Mouse (Mus musculus) limb, embryonic 11.5 days (tissue): ENCODE measurements around the gene Inafm2. TPM values are rescaled to one million over a fixed set of nuclear protein-coding genes. Genes with fewer than 3 reads are reported as not detected.

Source experiments
- ATAC-seq: fragments of 200-750 bp; cut with Nextera tagmentation; 2 replicates; pipeline ENCODE4 v1.8.0; 2017; ENCODE audit warnings: low read depth; ENCODE audit not compliant: insufficient number of reproducible peaks, low FRiP score, low TSS enrichment
- DNase-seq: peaks from one replicate; pipeline ENCODE4 v3.0.0-alpha.2; 2015; ENCODE audit warnings: low spot score
- H3K27ac ChIP-seq: fragments of 300-500 bp; sonication (generic); replicated peaks from 2 replicates; pipeline ENCODE4 v1.5.1; 2014; ENCODE audit warnings: low read depth, mild to moderate bottlenecking, low read length
- H3K27me3 ChIP-seq: fragments of 300-500 bp; sonication (generic); 2 replicates; pipeline ENCODE4 v1.6.1; 2014; ENCODE audit warnings: mild to moderate bottlenecking, low read length, mixed read lengths; ENCODE audit not compliant: control insufficient read depth, insufficient read depth
- H3K36me3 ChIP-seq: fragments of 300-500 bp; sonication (generic); 2 replicates; pipeline ENCODE4 v1.6.1; 2014; ENCODE audit warnings: mild to moderate bottlenecking, low read length, moderate library complexity, mixed read lengths; ENCODE audit not compliant: control insufficient read depth, insufficient read depth
- H3K4me1 ChIP-seq: fragments of 300-500 bp; sonication (generic); 2 replicates; pipeline ENCODE4 v1.6.1; 2014; ENCODE audit warnings: low read length, mixed read lengths; ENCODE audit not compliant: control insufficient read depth, insufficient read depth
- H3K4me2 ChIP-seq: fragments of 300-500 bp; sonication (generic); 2 replicates; pipeline ENCODE4 v1.6.1; 2014; ENCODE audit warnings: low read depth, mild to moderate bottlenecking, moderate library complexity; ENCODE audit not compliant: severe bottlenecking
- H3K4me3 ChIP-seq: fragments of 300-500 bp; sonication (generic); 2 replicates; pipeline ENCODE4 v1.5.1; 2014; ENCODE audit warnings: low read depth, low read length
- H3K9ac ChIP-seq: fragments of 300-500 bp; sonication (generic); 2 replicates; pipeline ENCODE4 v1.6.1; 2014; ENCODE audit warnings: mild to moderate bottlenecking, low read length
- H3K9me3 ChIP-seq: fragments of 300-500 bp; sonication (generic); 2 replicates; pipeline ENCODE4 v1.6.1; 2016; ENCODE audit warnings: low read length; ENCODE audit not compliant: control insufficient read depth
- WGBS: fragments of 180-500 bp; shearing (Covaris S2); extraction: QIAGEN DNeasy Blood & Tissue Kit; methylation state at CpG from one replicate; pipeline ENCODE4 v1.1.7; 2014; 5-methylcytosine and 5-hydroxymethylcytosine counted together
- polyA plus RNA-seq: library from polyadenylated mRNA; unstranded; fragments of >200 nt; fragmentation: Nextera tagmentation; extraction: Ambion mirVana; gene quantifications from 2 replicates; pipeline ENCODE4 v1.2.1, GENCODE M21; 2014

The Inafm2 gene
- polyA plus RNA-seq, 1 experiment from 2014 or later: 26.9 TPM

GRCm38 (mm10) chr2:118716677-118717076 is 28.9 kb upstream of the Inafm2 start:
- Histone ChIP-seq H3K36me3 (no peaks in the 10 kb centered on the region), H3K27me3 (peaks cover 13% of the 10 kb centered on the region), H3K27ac (no peak overlapping the region), H3K4me1 (peaks cover 1% of the 10 kb centered on the region), H3K4me2 (no peak overlapping the region), H3K9me3 (no peaks in the 10 kb centered on the region), H3K9ac (no peak overlapping the region), H3K4me3 (no peak overlapping the region)
- ATAC-seq (no peak), DNase-seq (no peak)
- WGBS: 84% methylated on average over 5 of the region's 5 CpGs

GRCm38 (mm10) chr2:118723693-118724486 is 21.7 kb upstream of the Inafm2 start:
- Histone ChIP-seq H3K27ac (no peak overlapping the region), H3K9ac (no peak overlapping the region), H3K27me3 (no peaks in the 10 kb centered on the region), H3K36me3 (no peaks in the 10 kb centered on the region), H3K4me1 (peaks cover 10% of the 10 kb centered on the region), H3K4me2 (no peak overlapping the region), H3K4me3 (no peak overlapping the region), H3K9me3 (no peaks in the 10 kb centered on the region)
- no peak for ATAC-seq
- DNase-seq: no peak
- 82% methylated on average over 15 of the region's 15 CpGs for WGBS

DNA sequence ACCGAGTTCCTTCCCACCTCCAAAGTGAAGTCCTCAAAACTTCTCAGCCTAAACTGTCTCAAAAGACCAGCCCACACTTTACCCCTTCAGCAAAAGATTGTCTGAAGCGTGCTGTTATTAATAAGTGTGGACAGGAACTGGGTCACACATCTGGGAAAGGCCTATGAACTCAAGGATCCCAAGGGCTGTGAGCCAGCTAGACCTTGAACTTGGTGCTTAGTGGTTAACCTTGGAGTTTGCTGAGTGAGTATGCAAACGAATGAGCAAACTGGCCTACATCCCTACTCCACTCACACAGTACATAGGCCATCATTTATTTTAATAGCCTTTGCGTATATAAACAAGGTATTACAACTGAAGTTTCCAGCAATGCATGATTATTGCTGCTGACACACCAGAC is 20.0 kb upstream of the Inafm2 start:
- no peaks in the 10 kb centered on the region for H3K27me3 ChIP-seq
- 86% methylated on average over 4 of the region's 4 CpGs for WGBS
- DNase-seq (no peak), ATAC-seq (no peak)
- no peak overlapping the region for H3K27ac ChIP-seq
- H3K9me3 ChIP-seq: no peaks in the 10 kb centered on the region
- no peak overlapping the region for H3K4me2 ChIP-seq
- peaks cover 11% of the 10 kb centered on the region for H3K4me1 ChIP-seq
- no peak overlapping the region for H3K9ac ChIP-seq
- H3K4me3 ChIP-seq: no peak overlapping the region
- no peaks in the 10 kb centered on the region for H3K36me3 ChIP-seq

DNA sequence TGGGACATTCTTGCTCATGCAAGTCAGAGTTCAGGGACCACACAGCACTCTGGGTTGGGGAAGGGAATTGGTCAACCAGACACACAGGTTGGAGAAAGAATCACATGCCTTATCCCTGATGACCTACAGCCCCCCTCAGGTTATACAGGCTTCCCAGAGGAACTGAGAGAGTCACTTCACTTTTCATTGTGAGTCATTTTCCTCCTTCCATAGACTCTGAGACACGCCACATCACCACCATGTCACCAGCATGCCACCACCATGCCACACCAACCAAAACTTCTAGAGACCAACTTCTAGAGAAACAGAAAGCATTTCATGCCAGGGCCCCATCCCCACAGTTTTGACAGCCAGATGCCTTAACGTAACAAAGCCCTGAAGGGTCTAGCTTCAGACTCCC is 18.7 kb upstream of the Inafm2 start:
- Histone ChIP-seq H3K9me3 (no peaks in the 10 kb centered on the region), H3K27ac (no peak overlapping the region), H3K4me3 (no peak overlapping the region), H3K27me3 (peaks cover 6% of the 10 kb centered on the region; the same call in 1 of the 2 replicates), H3K4me2 (no peak overlapping the region), H3K4me1 (peaks cover 11% of the 10 kb centered on the region), H3K9ac (no peak overlapping the region), H3K36me3 (no peaks in the 10 kb centered on the region)
- ATAC-seq: no peak
- DNase-seq: no peak
- WGBS: 80% methylated on average over 2 of the region's 2 CpGs

- WGBS: 17% methylated on average over 9 of the region's 9 CpGs
- Histone ChIP-seq H3K4me3 (no peak overlapping the region), H3K9ac (no peak overlapping the region), H3K9me3 (no peaks in the 10 kb centered on the region), H3K4me1 (peaks cover 11% of the 10 kb centered on the region), H3K27ac (no peak overlapping the region), H3K4me2 (no peak overlapping the region), H3K36me3 (no peaks in the 10 kb centered on the region), H3K27me3 (peaks cover 6% of the 10 kb centered on the region; the same call in 1 of the 2 replicates)
- no peak for ATAC-seq
- no peak for DNase-seq
Measured at GRCm38 (mm10) chr2:118727911-118728310, 17.6 kb upstream of the Inafm2 start.

- Histone ChIP-seq H3K36me3 (no peaks in the 10 kb centered on the region), H3K27ac (no peak within 1 kb of the TSS), H3K4me2 (no peak within 1 kb of the TSS), H3K9ac (0 out of 2 replicates have a peak within 1 kb of the TSS, but pooled peaks have one; percentile 22), H3K4me1 (peaks cover 11% of the 10 kb centered on the region), H3K27me3 (peaks cover 6% of the 10 kb centered on the region; the same call in 1 of the 2 replicates), H3K4me3 (no peak within 1 kb of the TSS), H3K9me3 (no peaks in the 10 kb centered on the region)
- ATAC-seq (peak; percentile 54; the same call in 1 of the 2 replicates), DNase-seq (no peak)
- 9% methylated on average over 7 of the region's 7 CpGs for WGBS
Measured at GRCm38 (mm10) chr2:118728337-118728736, 17.2 kb upstream of the Inafm2 start, which contains the start of gene Plcb2. Gene Plcb2 (minus strand): TSS chr2:118728438.

- Histone ChIP-seq H3K36me3 (no peaks in the 10 kb centered on the region), H3K27ac (no peak overlapping the region), H3K9ac (0 out of 2 replicates have a peak overlapping the region, but pooled peaks have one; percentile 22), H3K27me3 (peaks cover 6% of the 10 kb centered on the region; the same call in 1 of the 2 replicates), H3K4me2 (no peak overlapping the region), H3K9me3 (no peaks in the 10 kb centered on the region), H3K4me3 (no peak overlapping the region), H3K4me1 (peaks cover 11% of the 10 kb centered on the region)
- ATAC-seq (no peak), DNase-seq (no peak)
- WGBS: 35% methylated on average over 4 of the region's 4 CpGs
Measured at GRCm38 (mm10) chr2:118729194-118729593, 16.4 kb upstream of the Inafm2 start.

DNA sequence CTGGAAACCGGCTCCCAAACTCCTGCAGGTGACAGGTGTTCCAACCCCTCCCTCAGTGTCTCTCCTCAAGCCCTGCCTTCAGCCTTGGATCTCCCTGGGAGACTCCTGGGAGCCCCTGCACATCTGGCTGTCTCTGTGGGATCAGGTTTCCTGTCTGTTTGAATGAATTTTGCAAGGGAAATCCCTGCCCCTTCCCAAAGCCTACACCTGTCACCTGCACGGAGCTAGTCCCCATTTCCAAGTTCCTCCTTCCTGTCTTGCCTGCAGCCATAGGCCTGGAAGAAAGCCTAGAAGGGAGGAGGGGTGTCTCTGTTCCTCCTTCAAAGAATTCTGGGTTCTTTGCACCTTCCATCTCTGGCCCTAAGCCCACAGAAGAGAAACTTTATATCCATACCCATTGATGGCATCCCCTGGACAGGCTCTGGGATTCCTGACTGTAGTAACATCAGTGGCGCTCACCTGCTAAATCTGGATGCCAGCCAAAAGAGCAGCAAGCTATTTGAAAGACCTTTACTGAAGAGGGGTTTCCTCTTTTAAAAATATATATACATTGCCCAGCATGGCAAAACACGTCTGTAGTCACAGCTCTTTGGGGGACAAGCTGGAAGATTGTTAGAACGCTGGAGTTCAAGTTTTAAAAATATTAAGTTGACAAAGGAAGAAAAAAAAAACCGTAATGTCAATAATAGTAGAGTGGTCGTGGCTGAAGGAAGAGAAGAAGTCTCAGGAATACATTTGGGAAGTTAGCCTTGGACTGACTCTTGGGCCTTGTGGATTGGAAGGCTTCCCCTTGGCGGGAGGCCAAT is 15.5 kb upstream of the Inafm2 start:
- ATAC-seq (no peak), DNase-seq (no peak)
- H3K4me3 ChIP-seq: no peak overlapping the region
- no peaks in the 10 kb centered on the region for H3K36me3 ChIP-seq
- no peak overlapping the region for H3K27ac ChIP-seq
- peaks cover 11% of the 10 kb centered on the region for H3K4me1 ChIP-seq
- WGBS: 27% methylated on average over 8 of the region's 8 CpGs
- peaks cover 6% of the 10 kb centered on the region; the same call in 1 of the 2 replicates for H3K27me3 ChIP-seq
- H3K4me2 ChIP-seq: no peak overlapping the region
- no peak overlapping the region for H3K9ac ChIP-seq
- H3K9me3 ChIP-seq: no peaks in the 10 kb centered on the region
